Mouse (Mus musculus) spleen, postnatal 10 days (tissue): ENCODE data around the gene Mapk1ip1l.
"Not testable (repeated sequence)": the region's sequence is repeated elsewhere in the genome, so short reads cannot be mapped to it uniquely, and the experiment has no call there.

Experiments used
- DNase-seq, 2 experiments: peaks; one replicate each; pipeline ENCODE4 v3.0.0; 2021 to 2022; ENCODE audit warnings: low spot score in 2 of 2

The Mapk1ip1l gene

DNA sequence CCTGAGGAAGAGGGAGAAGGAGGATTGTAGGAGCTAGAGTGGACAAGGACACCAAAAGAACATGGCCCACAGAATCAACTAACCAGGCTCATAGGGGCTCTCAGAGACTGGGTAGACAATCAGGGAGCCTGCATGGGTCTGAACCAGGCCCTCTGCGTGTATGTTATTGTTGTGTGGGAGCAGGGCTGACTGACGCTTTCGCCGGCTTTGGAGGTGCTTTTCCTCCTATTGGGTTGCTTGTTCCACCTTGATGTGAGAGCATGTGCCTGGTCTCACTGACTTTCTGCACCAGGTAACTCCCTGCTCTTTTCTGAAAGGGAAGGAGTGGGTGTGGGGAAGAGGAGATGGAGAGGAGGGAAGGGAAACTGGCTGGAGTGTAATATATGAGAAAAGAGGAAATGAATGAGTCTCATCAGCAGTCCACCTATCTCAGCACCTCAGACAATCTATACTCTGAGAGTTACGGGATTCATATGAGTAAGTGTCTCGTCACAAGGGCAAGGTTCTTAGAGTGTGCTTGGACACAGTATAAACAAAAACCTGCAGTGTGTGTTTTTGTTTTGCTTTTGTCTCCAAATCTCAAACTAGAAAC is 6.8 kb downstream of the Mapk1ip1l start:
- no peak for DNase-seq

DNA sequence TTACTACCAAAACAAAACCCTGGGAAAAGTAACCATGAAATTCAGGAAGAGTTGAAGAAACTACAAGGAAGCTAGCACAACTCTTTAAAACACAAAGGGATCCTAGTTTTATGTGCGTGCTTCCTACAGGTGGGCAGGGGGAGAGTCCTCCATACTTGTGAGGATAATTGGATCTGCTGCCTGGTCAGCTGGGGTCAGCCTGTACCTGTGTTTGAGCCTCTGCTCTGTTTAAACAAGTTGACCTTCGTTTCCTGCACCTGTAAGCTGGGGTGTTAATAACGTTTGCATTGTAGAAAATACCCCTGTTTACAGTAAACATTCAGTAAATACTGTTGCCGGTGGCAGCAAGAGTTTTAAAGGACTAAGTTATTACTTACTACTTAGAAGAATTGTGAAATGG is 7.9 kb downstream of the Mapk1ip1l start:
- no peak for DNase-seq

DNA sequence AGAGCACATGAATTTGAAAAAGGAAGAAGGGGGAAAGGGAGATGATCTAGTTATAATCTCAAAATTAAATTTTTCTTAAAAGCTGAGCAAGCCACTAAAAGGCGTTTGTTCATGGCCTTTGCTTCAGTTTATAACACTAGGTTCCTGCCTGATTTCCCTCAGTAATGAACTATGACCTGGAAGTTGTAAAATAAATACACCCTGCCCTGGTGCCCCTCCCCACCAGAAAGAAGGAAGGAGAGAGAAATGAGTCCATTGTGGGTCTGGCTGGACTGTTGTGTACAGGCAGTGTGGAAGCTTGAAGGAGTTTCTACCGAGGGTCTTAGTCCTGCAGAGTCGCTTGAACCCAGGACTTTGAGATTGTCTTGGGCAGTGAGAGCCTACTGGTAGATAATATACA is 9.6 kb downstream of the Mapk1ip1l start:
- no peak for DNase-seq

DNA sequence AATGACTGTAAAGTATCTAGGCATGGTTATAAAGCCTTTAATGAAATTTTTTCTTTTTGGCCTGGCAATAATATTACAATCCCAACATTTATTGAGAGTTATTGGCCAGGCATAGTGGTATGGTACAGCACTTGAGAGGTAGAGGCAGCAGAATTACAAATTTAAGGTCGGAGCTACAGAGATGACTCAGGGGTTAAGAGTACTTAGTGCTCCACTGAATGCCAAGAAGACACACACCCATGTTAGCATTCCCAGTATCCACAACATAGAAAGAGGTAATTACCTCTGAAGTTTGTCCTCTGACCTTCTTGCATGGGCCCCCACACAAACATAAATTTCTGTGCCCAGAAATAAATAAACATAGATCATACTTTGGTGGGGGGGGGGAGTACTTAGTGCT is 11.0 kb downstream of the Mapk1ip1l start:
- no peak for DNase-seq

DNA sequence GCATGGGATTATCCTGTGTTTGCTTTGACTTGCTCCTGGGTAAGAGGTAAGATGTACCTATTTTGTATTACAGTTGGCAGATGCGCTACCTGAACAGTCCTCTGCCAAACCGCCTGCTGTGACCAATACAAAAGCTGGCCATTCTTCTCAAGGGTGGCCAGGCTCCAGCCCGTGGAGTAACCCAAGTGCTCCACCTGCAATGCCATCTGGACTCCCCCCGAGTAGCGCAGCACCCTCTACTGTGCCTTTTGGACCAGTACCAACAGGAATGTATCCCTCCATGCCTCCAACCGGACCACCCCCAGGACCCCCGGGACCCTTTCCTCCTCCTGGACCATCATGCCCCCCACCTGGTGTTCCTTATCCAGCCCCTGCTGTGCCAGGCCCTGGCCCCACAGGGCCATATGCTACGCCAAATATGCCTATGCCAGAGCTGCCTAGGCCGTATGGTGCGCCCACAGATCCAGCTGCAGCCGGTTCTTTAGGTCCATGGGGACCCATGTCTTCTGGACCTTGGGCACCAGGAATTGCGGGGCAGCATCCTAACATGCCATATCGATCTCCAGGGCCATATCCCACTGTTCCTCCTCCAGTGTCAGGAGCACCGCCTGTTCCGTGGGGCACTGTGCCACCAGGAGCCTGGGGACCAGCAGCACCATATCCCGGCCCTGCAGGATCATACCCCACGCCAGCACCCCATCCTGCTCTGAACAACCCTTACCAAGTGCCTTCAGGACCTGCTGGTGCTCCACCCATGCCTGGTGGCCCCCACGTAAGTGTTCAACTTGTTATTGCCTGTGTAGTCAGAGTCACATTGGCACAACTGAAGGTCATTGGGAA is 12.5 kb downstream of the Mapk1ip1l start:
- no peak for DNase-seq

DNA sequence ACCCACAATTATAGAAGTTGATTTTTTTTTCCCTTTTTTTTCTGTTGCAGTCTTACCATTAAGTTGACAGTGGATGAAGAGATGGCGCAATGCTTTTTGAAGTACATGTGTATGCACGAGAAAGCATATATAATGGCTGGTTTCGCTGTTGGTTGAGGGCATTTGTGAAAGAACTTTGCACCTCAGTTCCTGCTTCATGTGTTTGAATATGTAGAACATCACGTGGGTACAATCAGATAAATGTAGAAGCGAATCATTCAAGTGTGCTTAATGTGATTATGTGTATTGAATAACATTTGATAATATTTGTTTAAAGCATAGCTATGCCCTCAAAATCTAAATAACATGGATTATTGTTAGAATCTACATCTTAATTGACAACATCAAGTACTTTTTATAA is 21.3 kb downstream of the Mapk1ip1l start:
- DNase-seq: no peak

DNA sequence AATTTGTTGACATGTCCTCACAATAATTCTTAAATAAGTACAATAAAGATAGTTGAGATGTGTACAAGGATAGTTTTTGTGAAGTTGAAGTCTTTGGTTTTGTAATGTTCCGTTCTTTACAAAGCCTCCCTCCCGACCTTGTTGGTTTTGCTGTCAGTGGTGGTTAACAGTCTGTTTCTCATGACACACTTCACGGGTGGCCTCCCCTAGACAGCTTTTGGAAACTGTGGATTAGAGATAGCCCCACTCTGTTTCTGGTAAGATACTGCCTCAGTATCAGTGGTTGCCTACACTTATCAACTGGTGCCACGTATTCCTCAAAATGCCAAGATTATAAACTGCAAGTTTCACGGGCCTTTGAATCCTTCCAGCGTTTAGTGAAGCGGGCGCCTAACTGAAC is 23.5 kb downstream of the Mapk1ip1l start:
- not testable (repeated sequence) for DNase-seq

DNA sequence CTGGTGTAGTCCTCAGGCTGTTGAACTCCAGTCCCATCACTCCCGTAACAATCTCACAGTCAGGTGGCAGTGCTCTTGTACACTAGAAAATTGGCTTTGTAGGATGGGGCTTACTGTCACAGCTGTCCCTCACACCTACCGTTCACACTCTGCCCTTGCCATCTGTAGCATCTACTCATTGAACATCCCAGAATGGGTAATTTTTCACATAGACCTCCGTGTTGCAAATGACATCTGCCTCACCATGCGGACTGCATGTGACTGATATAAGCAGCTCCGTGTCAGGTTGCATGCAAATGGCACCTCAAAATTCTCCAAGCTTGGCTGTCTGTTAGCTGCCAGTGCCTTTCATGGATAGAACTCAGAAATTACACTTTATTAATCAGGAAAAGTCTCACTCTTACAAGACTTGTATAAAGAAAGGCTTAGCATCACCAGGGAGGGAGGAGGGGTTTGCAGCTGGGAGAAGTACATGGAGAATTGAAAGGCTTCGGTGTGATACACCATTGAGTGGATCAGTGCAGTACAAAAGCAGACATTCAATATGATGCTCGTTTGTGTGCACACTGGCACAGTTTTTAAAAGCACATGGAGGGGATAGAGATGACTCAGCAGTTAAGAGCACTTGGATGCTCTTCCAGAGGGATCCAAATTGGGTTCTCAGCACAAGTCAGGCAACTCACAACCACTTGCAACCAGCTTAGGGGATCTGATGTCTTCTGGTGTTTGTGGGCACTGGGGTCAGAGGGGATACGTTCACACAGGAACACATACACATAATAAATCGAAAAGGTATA is 28.1 kb downstream of the Mapk1ip1l start:
- no peak for DNase-seq

DNA sequence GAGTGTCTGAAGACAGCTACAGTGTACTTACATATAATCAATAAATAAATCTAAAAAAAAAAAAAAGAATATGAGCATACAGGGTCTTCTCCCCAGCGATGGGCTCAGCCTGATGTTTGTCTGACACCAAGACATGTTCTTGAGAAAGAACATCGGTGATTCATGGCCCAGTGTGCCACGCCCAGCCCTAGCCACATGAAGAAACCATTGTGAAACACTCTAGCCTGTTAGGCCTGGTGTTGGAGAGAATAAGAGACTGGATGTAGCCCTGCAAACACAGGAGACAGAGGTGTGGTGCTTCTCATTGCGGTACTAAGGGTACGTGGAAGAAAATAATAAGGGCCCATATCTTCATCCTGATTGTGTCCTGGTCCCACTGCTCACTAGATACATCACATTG is 29.3 kb downstream of the Mapk1ip1l start:
- DNase-seq: no peak

DNA sequence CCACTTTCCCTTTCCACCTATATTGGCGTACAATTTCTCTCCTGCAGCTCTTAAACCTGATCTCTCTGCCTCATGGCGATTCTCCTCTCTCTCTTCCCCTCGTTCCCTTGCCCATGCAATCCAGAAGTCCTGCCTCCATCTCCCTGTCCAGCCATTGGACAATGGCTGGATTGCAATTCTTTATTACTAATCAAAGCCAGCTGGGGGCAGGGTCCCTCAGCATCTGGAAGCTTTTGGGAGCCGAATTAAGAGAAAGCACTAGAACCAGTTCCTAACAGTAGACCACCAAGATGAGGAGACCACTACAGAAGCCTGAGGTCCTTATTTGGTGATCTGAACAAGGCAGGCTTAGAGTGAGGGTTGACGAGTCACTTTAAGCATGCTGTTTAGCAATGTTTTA is 33.9 kb downstream of the Mapk1ip1l start:
- no peak for DNase-seq

DNA sequence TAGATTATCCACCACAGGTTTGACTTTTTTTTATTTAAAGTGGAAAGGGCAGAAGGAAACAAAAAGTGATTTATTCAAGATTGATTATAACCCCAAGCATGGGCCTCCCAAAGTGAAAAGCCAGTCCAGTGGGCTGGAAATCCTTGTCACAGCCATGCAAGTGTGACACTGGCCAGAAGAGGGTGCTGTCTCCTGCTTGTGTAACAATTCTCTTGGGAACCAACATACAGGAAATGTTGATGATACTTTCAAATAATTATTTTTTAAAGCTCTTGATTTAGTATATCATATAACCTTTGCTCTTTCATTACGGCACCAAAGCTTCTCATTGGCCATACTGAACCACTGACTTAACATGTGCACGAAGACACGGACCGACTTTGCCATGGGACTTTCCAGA is 36.8 kb downstream of the Mapk1ip1l start:
- DNase-seq: peak; percentile 40 to 76

DNA sequence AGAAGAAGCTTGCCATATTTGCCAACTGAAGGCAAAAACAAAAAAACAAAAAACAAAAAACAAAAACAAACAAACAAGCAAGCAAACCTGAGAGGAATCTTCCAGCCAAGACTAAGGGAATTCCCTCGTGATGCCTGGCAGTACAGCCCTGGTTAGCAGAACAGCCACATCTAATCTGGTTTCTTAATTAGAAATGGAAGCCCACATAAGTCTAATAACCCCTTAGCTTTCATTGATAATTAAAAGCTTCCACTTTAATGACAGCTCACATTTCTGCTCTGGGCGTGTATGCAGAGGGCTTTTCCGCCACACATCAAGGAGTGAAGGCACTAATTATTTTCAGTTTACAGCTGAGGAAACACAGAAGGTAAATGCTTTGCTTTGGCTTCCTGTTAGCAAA is 37.2 kb downstream of the Mapk1ip1l start:
- no peak for DNase-seq

DNA sequence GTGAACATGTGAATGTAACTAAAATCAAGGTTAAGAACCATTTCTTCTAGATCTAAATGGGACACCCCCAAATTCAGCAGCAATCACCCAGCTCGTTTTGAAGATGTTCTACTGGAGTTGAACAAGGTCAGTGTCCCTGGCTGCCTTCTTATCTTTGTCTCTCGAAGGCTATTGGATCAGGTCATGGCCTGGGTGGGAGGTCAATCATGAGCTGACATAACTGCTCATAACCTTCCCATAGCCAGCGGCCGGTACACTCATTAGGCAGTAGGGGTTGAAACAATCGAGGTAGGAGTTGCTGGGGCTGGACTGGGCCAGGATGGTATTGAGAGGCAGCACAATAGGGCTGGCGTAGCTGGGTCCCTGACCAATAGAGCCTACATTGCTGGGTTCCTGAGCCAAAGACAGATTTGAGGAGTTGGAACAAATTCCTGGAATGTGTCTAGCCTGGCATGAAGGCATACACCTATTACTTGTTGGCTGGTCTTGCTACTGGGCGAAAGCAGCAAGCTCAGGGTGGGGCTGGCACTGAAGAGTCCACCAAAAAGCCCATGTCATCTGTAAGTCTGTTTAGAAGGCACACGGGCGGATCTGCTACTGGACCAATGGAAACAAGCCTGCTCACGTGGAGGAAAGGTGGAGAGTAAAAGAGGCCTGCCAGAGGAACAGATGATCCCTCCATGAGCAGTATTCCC is 42.3 kb downstream of the Mapk1ip1l start:
- no peak for DNase-seq

DNA sequence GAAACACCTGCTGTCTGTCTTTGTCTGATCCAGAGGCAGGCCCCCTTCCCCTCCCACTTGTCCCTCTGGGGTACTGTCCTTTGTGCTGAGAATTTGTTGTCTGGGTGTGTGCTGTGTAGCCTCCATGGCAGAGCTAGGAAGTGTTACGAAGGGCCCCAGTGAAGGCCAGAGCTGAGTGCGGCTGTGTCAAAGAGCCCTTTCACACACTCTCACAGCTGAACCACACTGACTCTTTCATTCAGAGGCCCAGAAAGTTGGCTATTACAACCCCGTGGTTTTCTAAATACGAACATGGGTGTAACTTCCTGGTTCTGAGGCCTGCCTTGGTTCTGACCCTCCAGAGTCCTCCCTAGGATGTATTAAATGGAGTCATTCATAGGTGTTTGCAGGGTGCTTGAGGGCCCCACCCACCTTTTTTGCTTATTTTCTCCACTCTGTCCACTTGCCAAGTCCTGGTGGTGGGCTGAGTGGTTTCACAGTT is 43.8 kb downstream of the Mapk1ip1l start:
- DNase-seq: no peak

DNA sequence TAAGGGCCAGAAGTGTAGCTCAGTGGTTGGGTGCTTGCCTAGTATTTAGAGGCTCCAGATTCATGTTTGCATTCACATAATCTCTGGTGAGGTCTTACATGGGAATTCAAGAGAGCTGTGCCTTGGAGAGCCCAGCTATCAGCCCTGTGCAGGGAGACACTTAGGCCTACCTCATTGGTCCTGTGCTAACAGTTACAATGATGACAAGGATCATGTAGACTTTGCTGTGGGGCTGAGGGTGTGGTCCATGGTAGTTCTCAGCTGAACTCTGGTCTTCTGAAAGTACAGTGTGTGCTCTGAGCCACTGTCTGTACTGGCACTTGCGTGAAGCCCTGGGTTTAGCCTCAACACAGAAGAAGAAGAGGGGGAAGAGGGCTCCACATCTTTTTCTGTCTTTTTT is 48.6 kb downstream of the Mapk1ip1l start:
- no peak for DNase-seq

DNA sequence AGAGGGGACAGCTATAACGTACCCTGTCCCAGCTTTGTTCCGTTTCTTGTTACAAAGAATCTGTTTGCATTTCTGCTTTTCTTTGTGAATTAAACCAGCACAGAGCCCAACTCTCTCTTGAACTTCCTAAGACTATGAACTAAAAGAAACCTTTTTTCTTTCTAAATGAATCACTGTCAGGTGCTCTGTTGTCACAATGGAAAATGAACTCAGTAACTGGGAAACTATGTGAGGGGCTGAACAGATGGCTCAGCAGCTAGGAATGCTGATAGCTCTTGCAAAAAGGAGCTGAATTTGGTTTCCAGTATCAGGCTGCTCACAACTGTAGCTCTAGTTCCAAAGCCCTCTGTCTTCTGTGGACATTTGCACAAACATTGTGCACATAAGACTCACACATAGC is 52.9 kb downstream of the Mapk1ip1l start:
- no peak for DNase-seq

DNA sequence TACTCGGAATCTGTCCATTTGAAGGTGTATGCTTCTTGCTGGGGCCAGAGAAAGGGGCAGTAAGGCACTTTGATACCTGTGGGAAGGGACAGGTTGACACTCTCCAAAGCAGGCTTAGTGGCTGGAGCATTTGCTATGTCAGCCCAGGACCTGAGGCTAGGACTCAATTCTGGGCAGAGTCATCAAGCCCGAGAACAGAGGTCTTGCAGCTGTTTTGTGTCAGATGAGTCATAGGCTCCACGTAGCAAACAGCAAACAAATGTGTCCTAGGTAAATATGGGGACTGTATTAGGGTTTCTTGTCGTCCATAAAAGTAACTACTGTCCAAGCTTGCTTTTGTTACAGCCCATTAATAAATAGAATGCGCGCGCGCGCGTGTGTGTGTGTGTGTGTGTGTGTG is 54.2 kb downstream of the Mapk1ip1l start:
- no peak for DNase-seq

DNA sequence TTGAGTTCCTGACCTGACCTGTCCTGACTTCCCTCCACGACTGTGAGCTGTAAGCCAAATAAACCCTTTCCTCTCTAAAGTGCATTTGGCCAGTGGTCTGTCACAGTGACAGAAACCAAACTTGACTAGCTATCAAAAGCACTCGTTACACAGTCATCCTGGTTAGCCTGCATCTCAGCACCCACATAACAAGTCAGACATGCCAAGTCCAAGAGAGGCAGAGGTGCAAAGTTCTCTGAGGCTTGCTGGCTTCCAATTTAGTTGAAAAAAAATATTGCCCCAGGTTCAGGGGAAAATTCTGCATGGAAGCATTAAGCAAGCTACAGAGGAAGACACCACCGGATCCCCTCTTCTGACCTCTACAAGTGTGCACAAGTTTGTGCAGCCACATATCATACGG is 55.2 kb downstream of the Mapk1ip1l start:
- no peak for DNase-seq

DNA sequence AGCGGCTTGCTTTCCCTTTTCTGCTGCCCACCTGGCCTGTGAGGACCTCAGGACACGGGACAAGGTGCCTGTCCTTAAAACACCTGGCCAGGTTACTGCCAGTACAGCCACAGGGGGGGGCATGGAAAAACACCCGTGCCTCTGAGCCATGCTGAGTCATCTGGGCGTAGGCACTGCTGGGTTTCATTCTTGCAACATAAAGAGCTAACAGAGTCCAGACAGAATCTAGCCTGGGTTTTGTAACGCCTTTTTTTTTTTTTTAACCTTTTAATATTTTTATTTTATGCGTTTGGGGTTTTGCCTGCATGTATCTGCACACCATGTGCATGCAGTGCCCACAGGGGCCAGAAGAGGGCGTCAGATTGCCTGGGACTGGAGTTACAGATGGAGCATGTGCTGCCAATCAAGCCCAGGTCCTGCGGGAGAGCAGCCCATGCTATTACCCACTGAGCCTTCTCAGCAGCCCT is 56.1 kb downstream of the Mapk1ip1l start:
- peak in 1 of 2 experiments; percentile 60 for DNase-seq

DNA sequence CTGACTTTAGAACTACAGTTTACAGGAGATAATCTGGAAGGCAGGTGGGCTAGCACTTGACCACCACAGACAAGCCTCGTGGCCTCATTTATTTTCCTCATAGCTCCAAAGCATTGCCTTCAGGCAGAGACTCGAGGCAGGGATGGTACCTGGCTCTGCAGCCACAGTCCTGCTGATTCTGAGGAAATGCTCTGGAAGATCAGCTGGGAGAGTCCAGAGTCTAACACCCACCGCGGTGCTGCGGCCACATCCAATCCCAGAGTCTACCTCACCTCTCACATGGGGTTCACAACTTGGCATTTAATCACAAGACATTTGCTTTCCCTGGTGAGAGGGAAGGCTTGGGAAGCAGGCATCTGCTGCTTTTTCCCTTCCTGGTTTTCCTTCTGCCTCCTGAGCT is 56.9 kb downstream of the Mapk1ip1l start:
- DNase-seq: no peak

DNA sequence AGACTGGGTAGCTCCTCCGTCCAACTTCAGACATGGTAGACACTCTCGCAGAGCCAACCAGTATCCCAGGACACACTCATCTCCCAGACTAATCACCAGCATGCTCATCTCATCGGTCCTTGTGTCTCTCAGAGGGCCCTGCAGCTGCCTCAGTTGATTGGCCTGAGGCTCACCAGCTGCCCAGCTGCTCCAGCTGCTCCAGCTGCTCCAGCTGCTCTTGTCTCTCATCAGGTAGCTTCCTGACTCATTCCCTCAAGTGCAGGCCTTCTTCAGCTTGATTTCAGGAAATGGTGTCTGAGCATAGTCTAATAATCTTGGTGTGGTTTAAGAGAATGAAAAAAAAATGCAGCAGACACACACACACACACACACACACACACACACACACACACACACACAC is 58.6 kb downstream of the Mapk1ip1l start:
- no peak for DNase-seq

DNA sequence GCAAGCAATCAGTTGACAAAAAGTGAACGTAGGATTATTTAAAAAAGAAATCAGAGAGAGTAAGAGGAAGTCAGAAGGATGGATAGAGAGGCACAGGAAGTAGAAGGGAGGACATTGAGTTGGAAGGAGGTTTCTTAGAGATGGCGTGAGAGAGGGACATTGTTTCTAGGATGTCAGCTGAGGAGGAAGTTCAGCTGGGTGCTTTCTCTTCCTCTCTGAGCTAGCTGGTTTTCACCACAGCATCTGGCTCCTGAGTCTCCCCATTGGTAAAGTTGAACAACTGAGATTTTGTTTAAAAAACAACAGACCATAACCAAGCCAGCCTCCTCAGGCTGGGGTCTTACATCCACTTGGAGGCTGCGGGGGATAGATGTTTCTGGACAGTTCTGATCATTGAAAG is 61.5 kb downstream of the Mapk1ip1l start:
- no peak for DNase-seq
